ENCODE assay signal across 9 mouse cellular contexts in genomic region chr19:4718716-4719115, GRCm38 (mm10). TPM values are rescaled to one million over a fixed set of nuclear protein-coding genes. Genes with fewer than 3 reads are reported as not detected.
A peak's percentile ranks its signal among the peaks of the same experiment; 100 is the strongest.
DNase-seq lines count a peak whose midpoint lies in the region; ATAC-seq lines count a peak whose summit lies in the region.
"Had no signal": no experiment of that assay in that cellular context is flagged by ENCODE, and none has a peak within 500 bp of the region (broad histone marks: within the 10 kb centered on the region; RNA-seq: fewer than 3 reads in every experiment).

No protein-coding gene starts in this region.

- H3K9ac ChIP-seq in kidney, embryonic 14.5 days (ENCODE audit: low read depth, low read length): 0 out of 2 replicates have a peak overlapping the region, but pooled peaks have one; percentile 12
- H3K9ac ChIP-seq: embryonic facial prominence, embryonic 12.5 days; heart, embryonic 13.5 days had no signal

- H3K27ac ChIP-seq in kidney, embryonic 14.5 days (ENCODE audit: low read depth, low read length): no peak overlapping the region
- H3K27ac ChIP-seq: embryonic facial prominence, embryonic 12.5 days; heart, embryonic 13.5 days had no signal

- ATAC-seq in kidney, embryonic 14.5 days (ENCODE audit: low FRiP score, low TSS enrichment): no peak; the same call in 1 of the 2 replicates
- peak; percentile 33 to 68; a peak in 2 of 4 replicates for ATAC-seq in hematopoietic stem cell, adult 5-6 weeks (replicated peaks in 1 of 2; ENCODE audit: insufficient read depth in 1 of 2, low FRiP score in 2 of 2, low TSS enrichment in 1 of 2, low read depth in 1 of 2, poor library complexity in 2 of 2, severe bottlenecking in 2 of 2)

- intact Hi-C loops in gastrocnemius, postnatal 14 days (cut with DNase I; ENCODE audit: low total_unique reads): loop anchor here (10.0 kb wide), 1 partner anchor 64 kb away; no protein-coding TSS in a partner anchor

- H3K4me3 ChIP-seq in kidney, embryonic 14.5 days (ENCODE audit: low read length): no peak overlapping the region
- H3K4me3 ChIP-seq: embryonic facial prominence, embryonic 12.5 days; heart, embryonic 13.5 days had no signal

- H3K36me3 ChIP-seq in kidney, embryonic 14.5 days (ENCODE audit: control insufficient read depth, insufficient read depth, low read length): no peaks in the 10 kb centered on the region
- H3K36me3 ChIP-seq: embryonic facial prominence, embryonic 12.5 days; heart, embryonic 13.5 days had no signal

- peaks cover 15% of the 10 kb centered on the region for H3K4me1 ChIP-seq in kidney, embryonic 14.5 days (ENCODE audit: control insufficient read depth, insufficient read depth, low read length)

- 27% methylated on average over 12 of the region's 12 CpGs for WGBS in kidney, embryonic 14.5 days

- DNase-seq in kidney, postnatal 4 days: no peak
- DNase-seq in thymus, postnatal 14 days: peak; percentile 10
- DNase-seq in thymus, postnatal 36 days: no peak
- DNase-seq in cerebellum, postnatal 36 days: no peak
- no peak for DNase-seq in gastrocnemius, postnatal 14 days

- peak overlapping the region; percentile 12; the same call in 1 of the 2 replicates for H3K4me2 ChIP-seq in kidney, embryonic 14.5 days (replicated peaks; ENCODE audit: low read depth, low read length)
- H3K4me2 ChIP-seq: embryonic facial prominence, embryonic 12.5 days; heart, embryonic 13.5 days had no signal

- no peaks in the 10 kb centered on the region for H3K9me3 ChIP-seq in kidney, embryonic 14.5 days (ENCODE audit: control insufficient read depth, low read length)
- H3K9me3 ChIP-seq: heart, embryonic 13.5 days had no signal

- H3K27me3 ChIP-seq in kidney, embryonic 14.5 days (ENCODE audit: control insufficient read depth, insufficient read depth, low read length): peaks cover 13% of the 10 kb centered on the region; the same call in 1 of the 2 replicates

RNA-seq across cellular contexts. Expression of gene Sptbn2, which starts 7.7 kb away (rescaled TPM):
- 1.8 and 2.9 TPM in 2 replicates for polyA plus RNA-seq in kidney, embryonic 14.5 days (2014; fragmentation: Nextera tagmentation; extraction: Ambion mirVana)
- total RNA-seq in hematopoietic stem cell, adult 5-6 weeks (2017): 0.20 and 1.1 TPM in 2 replicates
- under 1 TPM; 0.23 to 0.40 TPM for total RNA-seq in gastrocnemius, postnatal 14 days (2021)

RNA-seq across cellular contexts. Expression of gene Gm960, which starts 20.2 kb away (rescaled TPM):
- polyA plus RNA-seq in kidney, embryonic 14.5 days (2014; fragmentation: Nextera tagmentation; extraction: Ambion mirVana): 3.4 and 5.2 TPM in 2 replicates
- total RNA-seq in hematopoietic stem cell, adult 5-6 weeks (2017): 0.56 and 6.6 TPM in 2 replicates
- total RNA-seq in gastrocnemius, postnatal 14 days (2021): under 1 TPM; 0.12 to 0.71 TPM

RNA-seq across cellular contexts. Expression of gene Rbm4b, which starts 37.6 kb away (rescaled TPM):
- polyA plus RNA-seq in kidney, embryonic 14.5 days (2014; fragmentation: Nextera tagmentation; extraction: Ambion mirVana): 69.2 and 79.8 TPM in 2 replicates
- 28.8 and 29.5 TPM in 2 replicates for total RNA-seq in hematopoietic stem cell, adult 5-6 weeks (2017)
- 1 to 10 TPM; 2.5 to 3.4 TPM for total RNA-seq in gastrocnemius, postnatal 14 days (2021)
